Mouse (Mus musculus) heart, embryonic 12.5 days (tissue): ENCODE measurements at regions not wholly inside any gene's neighbourhood (a gene's known extent, or its start where the extent isn't known, plus 50 kb on each side); places are given as distances from the start of the nearest gene placed in this dataset.

ENCODE experiments used
- ATAC-seq: fragments of 200-750 bp; cut with Nextera tagmentation; 2 replicates; pipeline ENCODE4 v1.8.0; 2017; ENCODE audit warnings: moderate TSS enrichment, moderate library complexity; ENCODE audit not compliant: insufficient number of reproducible peaks, low FRiP score
- H3K27ac ChIP-seq: fragments of 300-500 bp; sonication (generic); 2 replicates; pipeline ENCODE4 v1.5.1; 2016; ENCODE audit warnings: mild to moderate bottlenecking, moderate library complexity; ENCODE audit not compliant: poor library complexity, severe bottlenecking
- H3K27me3 ChIP-seq: fragments of 300-500 bp; sonication (generic); replicated peaks from 2 replicates; pipeline ENCODE4 v1.6.1; 2016; ENCODE audit warnings: mild to moderate bottlenecking, moderate library complexity
- H3K36me3 ChIP-seq: fragments of 300-500 bp; sonication (generic); 2 replicates; pipeline ENCODE4 v1.6.1; 2016; ENCODE audit warnings: mild to moderate bottlenecking, moderate library complexity
- H3K4me1 ChIP-seq: fragments of 300-500 bp; sonication (generic); replicated peaks from 2 replicates; pipeline ENCODE4 v1.6.1; 2016; ENCODE audit warnings: mild to moderate bottlenecking
- H3K4me2 ChIP-seq: fragments of 300-500 bp; sonication (generic); 2 replicates; pipeline ENCODE4 v1.6.1; 2016; ENCODE audit warnings: mild to moderate bottlenecking, moderate library complexity
- H3K4me3 ChIP-seq: fragments of 300-500 bp; sonication (generic); 2 replicates; pipeline ENCODE4 v1.5.1; 2016; ENCODE audit warnings: mild to moderate bottlenecking
- H3K9ac ChIP-seq: fragments of 300-500 bp; sonication (generic); 2 replicates; pipeline ENCODE4 v1.6.1; 2016; ENCODE audit warnings: mild to moderate bottlenecking, moderate library complexity
- H3K9me3 ChIP-seq: fragments of 300-500 bp; sonication (generic); replicated peaks from 2 replicates; pipeline ENCODE4 v1.6.1; 2016; ENCODE audit warnings: mild to moderate bottlenecking, moderate library complexity
- WGBS: fragments of 180-500 bp; shearing (Covaris S2); methylation state at CpG from one replicate; pipeline ENCODE4 v1.1.7; 2016; 5-methylcytosine and 5-hydroxymethylcytosine counted together

GRCm38 (mm10) chr3:123952121-123952520 is 261.5 kb upstream of the Ndst3 start:
- ATAC-seq: no peak
- H3K27me3 ChIP-seq: no peaks in the 10 kb centered on the region
- no peaks in the 10 kb centered on the region for H3K4me1 ChIP-seq
- no peaks in the 10 kb centered on the region for H3K36me3 ChIP-seq
- no peak overlapping the region for H3K9ac ChIP-seq
- WGBS: 80% methylated on average over 6 of the region's 6 CpGs
- H3K9me3 ChIP-seq: no peaks in the 10 kb centered on the region
- no peak overlapping the region for H3K27ac ChIP-seq
- no peak overlapping the region for H3K4me3 ChIP-seq
- H3K4me2 ChIP-seq: no peak overlapping the region

- no peak for ATAC-seq
- Histone ChIP-seq H3K9ac (no peak overlapping the region), H3K27me3 (no peaks in the 10 kb centered on the region), H3K4me3 (no peak overlapping the region), H3K27ac (no peak overlapping the region), H3K9me3 (no peaks in the 10 kb centered on the region), H3K36me3 (no peaks in the 10 kb centered on the region), H3K4me2 (no peak overlapping the region), H3K4me1 (no peaks in the 10 kb centered on the region)
- WGBS: 84% methylated on average over 3 of the region's 3 CpGs
Measured at GRCm38 (mm10) chr3:123967373-123967772, 276.7 kb upstream of the Ndst3 start.

- Histone ChIP-seq H3K9me3 (no peaks in the 10 kb centered on the region), H3K4me3 (no peak overlapping the region), H3K4me1 (no peaks in the 10 kb centered on the region), H3K27ac (no peak overlapping the region), H3K27me3 (no peaks in the 10 kb centered on the region), H3K4me2 (no peak overlapping the region), H3K36me3 (no peaks in the 10 kb centered on the region), H3K9ac (no peak overlapping the region)
- WGBS: 68% methylated on average over 3 of the region's 3 CpGs
- no peak for ATAC-seq
Measured at GRCm38 (mm10) chr3:123972367-123972766, 281.7 kb upstream of the Ndst3 start.

- no peaks in the 10 kb centered on the region for H3K9me3 ChIP-seq
- no peak overlapping the region for H3K9ac ChIP-seq
- WGBS: 66% methylated on average over 16 of the region's 16 CpGs
- no peak overlapping the region for H3K4me3 ChIP-seq
- no peak for ATAC-seq
- H3K36me3 ChIP-seq: no peaks in the 10 kb centered on the region
- H3K27ac ChIP-seq: no peak overlapping the region
- H3K4me2 ChIP-seq: no peak overlapping the region
- no peaks in the 10 kb centered on the region for H3K27me3 ChIP-seq
- no peaks in the 10 kb centered on the region for H3K4me1 ChIP-seq
Measured at GRCm38 (mm10) chr3:123973806-123974576, 283.3 kb upstream of the Ndst3 start.

- no peak for ATAC-seq
- H3K27me3 ChIP-seq: no peaks in the 10 kb centered on the region
- H3K4me2 ChIP-seq: no peak overlapping the region
- no peaks in the 10 kb centered on the region for H3K4me1 ChIP-seq
- no peak overlapping the region for H3K27ac ChIP-seq
- WGBS: 77% methylated on average over 3 of the region's 3 CpGs
- no peaks in the 10 kb centered on the region for H3K36me3 ChIP-seq
- H3K9ac ChIP-seq: no peak overlapping the region
- no peak overlapping the region for H3K4me3 ChIP-seq
- no peaks in the 10 kb centered on the region for H3K9me3 ChIP-seq
Measured at GRCm38 (mm10) chr3:123976475-123976874, 285.8 kb upstream of the Ndst3 start.

DNA sequence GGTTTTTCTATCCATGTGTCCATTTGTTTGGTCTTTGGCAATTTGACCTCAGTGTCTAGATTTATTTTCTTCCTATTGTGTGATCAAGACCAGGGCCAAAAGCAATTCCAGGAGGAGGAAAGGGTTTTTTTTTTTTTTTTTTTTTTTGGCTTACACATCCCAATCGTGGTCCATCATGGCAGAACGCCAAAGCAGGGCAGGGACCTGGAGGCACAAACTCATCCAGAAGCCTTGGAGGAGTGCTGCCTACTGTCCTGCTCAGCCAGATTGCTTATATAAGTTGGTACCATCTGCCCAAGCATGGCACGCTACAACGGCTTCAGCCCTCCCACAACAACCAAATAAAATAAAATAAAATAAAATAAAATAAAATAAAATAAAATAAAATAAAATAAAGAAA is 286.5 kb upstream of the Ndst3 start:
- Histone ChIP-seq H3K4me3 (no peak overlapping the region), H3K27ac (no peak overlapping the region), H3K27me3 (no peaks in the 10 kb centered on the region), H3K36me3 (no peaks in the 10 kb centered on the region), H3K4me2 (no peak overlapping the region), H3K9ac (no peak overlapping the region), H3K9me3 (no peaks in the 10 kb centered on the region), H3K4me1 (no peaks in the 10 kb centered on the region)
- ATAC-seq: no peak
- WGBS: 86% methylated on average over 3 of the region's 4 CpGs

GRCm38 (mm10) chr3:123983045-123983444 is 292.4 kb upstream of the Ndst3 start:
- ATAC-seq: no peak
- no peaks in the 10 kb centered on the region for H3K9me3 ChIP-seq
- no peak overlapping the region for H3K27ac ChIP-seq
- H3K27me3 ChIP-seq: no peaks in the 10 kb centered on the region
- no peaks in the 10 kb centered on the region for H3K36me3 ChIP-seq
- no peak overlapping the region for H3K4me2 ChIP-seq
- no peaks in the 10 kb centered on the region for H3K4me1 ChIP-seq
- no peak overlapping the region for H3K4me3 ChIP-seq
- H3K9ac ChIP-seq: no peak overlapping the region

DNA sequence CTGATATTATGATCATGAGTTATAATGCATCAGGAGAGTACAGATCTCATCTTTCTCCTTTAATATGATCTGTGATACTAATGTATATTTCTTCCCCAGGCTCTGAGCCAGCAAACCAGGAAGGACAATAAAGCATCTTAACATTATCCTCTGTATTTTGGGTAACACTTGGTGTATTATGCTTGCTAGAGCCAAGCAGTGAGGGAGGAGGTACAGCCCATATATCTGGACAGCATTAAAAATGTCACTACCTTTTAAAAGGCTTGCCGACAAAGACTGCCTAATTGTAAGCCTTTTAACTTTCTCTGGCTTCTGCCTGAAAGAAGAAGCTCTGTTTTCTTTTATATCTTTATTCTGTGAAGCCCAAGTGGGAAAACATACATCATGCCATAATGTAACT is 292.9 kb upstream of the Ndst3 start:
- Histone ChIP-seq H3K4me1 (no peaks in the 10 kb centered on the region), H3K27ac (no peak overlapping the region), H3K9ac (no peak overlapping the region), H3K36me3 (no peaks in the 10 kb centered on the region), H3K4me3 (no peak overlapping the region), H3K9me3 (no peaks in the 10 kb centered on the region), H3K4me2 (no peak overlapping the region), H3K27me3 (no peaks in the 10 kb centered on the region)
- no peak for ATAC-seq
- 60% methylated on average over 1 of the region's 1 CpGs for WGBS

DNA sequence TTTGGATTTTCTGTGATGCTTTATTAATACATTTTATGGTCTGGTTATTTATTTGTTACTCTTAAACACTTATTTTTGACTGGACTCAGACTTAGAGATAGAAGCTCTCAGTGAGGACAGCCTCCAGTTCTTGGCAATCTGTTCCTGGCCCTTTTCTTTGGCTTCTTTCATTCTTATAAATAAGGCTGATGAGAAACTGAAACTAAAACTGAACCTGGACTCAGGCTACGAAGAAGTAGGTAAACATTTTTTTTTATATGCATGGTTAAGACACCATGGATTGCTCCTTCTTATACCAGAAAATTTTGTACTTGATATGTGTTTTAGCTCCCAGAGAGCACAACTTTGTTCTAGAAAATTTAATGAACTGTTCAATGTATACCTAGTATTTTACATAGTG is 293.4 kb upstream of the Ndst3 start:
- H3K36me3 ChIP-seq: no peaks in the 10 kb centered on the region
- H3K9me3 ChIP-seq: no peaks in the 10 kb centered on the region
- no peak overlapping the region for H3K4me2 ChIP-seq
- H3K27ac ChIP-seq: no peak overlapping the region
- WGBS: 68% methylated on average over 1 of the region's 1 CpGs
- no peaks in the 10 kb centered on the region for H3K4me1 ChIP-seq
- H3K9ac ChIP-seq: no peak overlapping the region
- no peaks in the 10 kb centered on the region for H3K27me3 ChIP-seq
- no peak for ATAC-seq
- no peak overlapping the region for H3K4me3 ChIP-seq

- ATAC-seq: no peak
- H3K27me3 ChIP-seq: no peaks in the 10 kb centered on the region
- H3K9me3 ChIP-seq: no peaks in the 10 kb centered on the region
- H3K9ac ChIP-seq: no peak overlapping the region
- no peak overlapping the region for H3K27ac ChIP-seq
- no peaks in the 10 kb centered on the region for H3K36me3 ChIP-seq
- no peak overlapping the region for H3K4me3 ChIP-seq
- WGBS: 77% methylated on average over 3 of the region's 3 CpGs
- H3K4me2 ChIP-seq: no peak overlapping the region
- no peaks in the 10 kb centered on the region for H3K4me1 ChIP-seq
Measured at GRCm38 (mm10) chr3:123999957-124000616, 309.4 kb upstream of the Ndst3 start.

DNA sequence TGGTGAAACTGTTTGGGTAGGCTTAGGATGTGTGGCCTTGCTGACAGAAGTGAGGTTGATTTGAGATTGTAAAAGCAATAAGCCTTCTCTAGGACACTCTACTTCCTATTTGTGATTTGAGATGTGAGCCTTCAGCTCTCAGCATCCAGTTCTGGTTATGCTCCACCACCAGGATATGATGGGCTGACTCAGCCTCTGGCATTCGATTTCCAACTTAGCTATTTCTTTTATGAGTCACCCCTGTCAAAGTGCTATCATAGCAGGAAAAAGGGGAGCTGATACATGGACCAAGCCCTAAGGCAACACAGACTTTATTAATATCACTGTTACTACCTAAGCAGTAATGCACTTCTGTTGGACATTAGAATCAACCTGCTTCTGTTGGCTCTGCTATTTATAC is 310.2 kb upstream of the Ndst3 start:
- H3K4me3 ChIP-seq: no peak overlapping the region
- no peak overlapping the region for H3K4me2 ChIP-seq
- H3K9me3 ChIP-seq: no peaks in the 10 kb centered on the region
- WGBS: 32% methylated on average over 1 of the region's 1 CpGs
- no peak overlapping the region for H3K27ac ChIP-seq
- ATAC-seq: no peak
- H3K36me3 ChIP-seq: no peaks in the 10 kb centered on the region
- no peak overlapping the region for H3K9ac ChIP-seq
- H3K4me1 ChIP-seq: no peaks in the 10 kb centered on the region
- no peaks in the 10 kb centered on the region for H3K27me3 ChIP-seq

- Histone ChIP-seq H3K9me3 (no peaks in the 10 kb centered on the region), H3K4me2 (no peak overlapping the region), H3K27ac (no peak overlapping the region), H3K4me3 (no peak overlapping the region), H3K9ac (no peak overlapping the region), H3K4me1 (no peaks in the 10 kb centered on the region), H3K27me3 (no peaks in the 10 kb centered on the region), H3K36me3 (no peaks in the 10 kb centered on the region)
- 56% methylated on average over 1 of the region's 1 CpGs for WGBS
- no peak for ATAC-seq
Measured at GRCm38 (mm10) chr3:124011685-124012084, 309.0 kb upstream of the Tram1l1 start.
